Mouse (Mus musculus): Measurements from ENCODE around the gene Dip2b. TPM values are rescaled to one million over a fixed set of nuclear protein-coding genes. Genes with fewer than 3 reads are reported as not detected.

Dip2b gene
- total and polyA plus RNA-seq, 3 experiments = 13.9 to 68.9 (median 15.4) TPM

DNA sequence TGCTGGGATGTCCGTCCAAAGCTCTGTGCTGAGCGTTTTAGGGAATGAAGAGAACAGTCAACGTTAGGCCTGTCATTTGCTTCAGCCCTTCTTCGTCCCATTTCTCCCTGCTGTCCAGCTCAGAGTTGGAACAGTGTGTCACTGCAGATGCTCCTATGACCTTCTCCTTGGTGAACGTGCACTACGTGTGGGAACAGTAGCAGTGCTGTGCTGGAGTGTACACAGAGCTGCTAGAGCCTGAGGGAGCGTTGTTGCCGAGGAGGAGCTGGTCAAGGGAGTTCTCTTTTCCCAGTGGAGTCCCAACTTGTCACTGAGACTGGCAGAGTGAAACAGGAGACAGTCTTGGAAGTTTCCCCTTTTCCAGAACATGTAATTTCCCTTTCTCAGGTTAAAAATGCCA, 43.6 kb downstream of the Dip2b start:
- H3K9me3 ChIP-seq (replicated peaks; ENCODE audit: insufficient read depth, low read length) = no peaks in the 10 kb centered on the region
- H3K4me1 ChIP-seq (ENCODE audit: control insufficient read depth in 1 of 2, insufficient read depth in 2 of 2, low read length in 2 of 2) = peaks cover 5 to 16% of the 10 kb centered on the region in 2 experiments
- peaks cover 3% of the 10 kb centered on the region for H3K79me2 ChIP-seq (ENCODE audit: control insufficient read depth, insufficient read depth, low read length, poor library complexity)
- peaks cover 0 to 15% of the 10 kb centered on the region in 2 experiments; a peak in 2 of 4 replicates for H3K36me3 ChIP-seq (ENCODE audit: control insufficient read depth in 1 of 2, insufficient read depth in 2 of 2, low read length in 2 of 2)
- H3K27me3 ChIP-seq (ENCODE audit: control insufficient read depth in 1 of 2, insufficient read depth in 2 of 2, low read length in 2 of 2) = no peaks in the 10 kb centered on the region
- DNase-seq (ENCODE audit: low read depth, low spot score) = no peak
- H3K9ac ChIP-seq (ENCODE audit: control insufficient read depth, low read depth, low read length, poor library complexity, severe bottlenecking) = no peak overlapping the region
- H3K27ac ChIP-seq (ENCODE audit: control insufficient read depth, low read depth, low read length) = no peak overlapping the region
- H3K4me3 ChIP-seq (ENCODE audit: control insufficient read depth in 1 of 2, insufficient read depth in 1 of 2, low read depth in 2 of 2, low read length in 2 of 2) = no peak overlapping the region
- no peak for TF ChIP-seq E2F4 (IDR thresholded peaks at IDR 0.05; ENCODE audit: borderline replicate concordance, low read depth, low read length)
- TF ChIP-seq TAL1 (IDR thresholded peaks at IDR 0.05; ENCODE audit: low read length) = no peak
- TF ChIP-seq RAD21 (IDR thresholded peaks at IDR 0.05; ENCODE audit: low read depth, low read length) = no peak
- no peak for TF ChIP-seq CTCF (IDR thresholded peaks at IDR 0.05 in 2 of 3, conservative IDR thresholded peaks at IDR 0.05 in 1 of 3; ENCODE audit: control insufficient read depth in 1 of 3, insufficient read depth in 1 of 3, low read depth in 2 of 3, low read length in 3 of 3, poor library complexity in 1 of 3, severe bottlenecking in 1 of 3)
- no peak for TF ChIP-seq EP300 (IDR thresholded peaks at IDR 0.05; ENCODE audit: low read depth in 1 of 2, low read length in 2 of 2)
- no peak for TF ChIP-seq MAZ (IDR thresholded peaks at IDR 0.05; ENCODE audit: low read depth, low read length)
- no peak for TF ChIP-seq ETS1 (IDR thresholded peaks at IDR 0.05; ENCODE audit: low read depth, low read length)
- no peak for TF ChIP-seq USF2 (IDR thresholded peaks at IDR 0.05; ENCODE audit: borderline replicate concordance in 1 of 2, insufficient read depth in 1 of 2, low read depth in 1 of 2, low read length in 2 of 2)
- no peak for TF ChIP-seq POLR2AphosphoS2 (IDR thresholded peaks at IDR 0.05; ENCODE audit: low read length)
- no peak for TF ChIP-seq SIN3A (IDR thresholded peaks at IDR 0.05; ENCODE audit: low read length)
- no peak for TF ChIP-seq KAT2A (conservative IDR thresholded peaks at IDR 0.05; ENCODE audit: low read depth, low read length)
- TF ChIP-seq MAX (IDR thresholded peaks at IDR 0.05; ENCODE audit: low read length) = no peak
- TF ChIP-seq TBP (IDR thresholded peaks at IDR 0.05; ENCODE audit: low read depth, low read length) = no peak
- TF ChIP-seq ZKSCAN1 (IDR thresholded peaks at IDR 0.05; ENCODE audit: low read depth, low read length) = no peak
- no peak for TF ChIP-seq USF1 (IDR thresholded peaks at IDR 0.05; ENCODE audit: low read depth, low read length)
- TF ChIP-seq RCOR1 (IDR thresholded peaks at IDR 0.05; ENCODE audit: low read depth, low read length) = no peak

DNA sequence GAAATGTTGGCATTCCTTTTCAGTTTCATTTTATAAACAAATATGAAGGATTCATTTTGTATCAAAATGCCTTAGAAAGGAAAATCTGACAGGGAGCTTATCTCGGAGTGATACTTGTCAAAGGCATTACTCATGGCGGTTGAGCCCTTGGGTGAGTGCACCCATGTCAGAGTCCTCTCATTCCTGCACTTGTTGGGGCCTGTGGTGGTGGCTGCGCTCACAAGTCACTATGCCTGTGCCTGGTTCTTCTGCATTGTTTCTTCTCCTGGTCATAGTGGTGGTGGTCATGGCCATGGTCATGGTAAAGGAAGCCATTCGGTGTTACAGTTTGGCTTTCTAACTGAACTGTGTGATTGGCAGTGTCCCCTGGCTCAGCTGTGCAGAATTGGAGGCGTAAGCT, 44.3 kb downstream of the Dip2b start:
- Histone ChIP-seq H3K27me3 (ENCODE audit: control insufficient read depth in 1 of 2, insufficient read depth in 2 of 2, low read length in 2 of 2) (no peaks in the 10 kb centered on the region), H3K79me2 (ENCODE audit: control insufficient read depth, insufficient read depth, low read length, poor library complexity) (peaks cover 3% of the 10 kb centered on the region), H3K36me3 (ENCODE audit: control insufficient read depth in 1 of 2, insufficient read depth in 2 of 2, low read length in 2 of 2) (peaks cover 0 to 15% of the 10 kb centered on the region in 2 experiments; a peak in 2 of 4 replicates), H3K4me3 (ENCODE audit: control insufficient read depth in 1 of 2, insufficient read depth in 1 of 2, low read depth in 2 of 2, low read length in 2 of 2) (no peak overlapping the region), H3K4me1 (ENCODE audit: control insufficient read depth in 1 of 2, insufficient read depth in 2 of 2, low read length in 2 of 2) (peaks cover 5 to 16% of the 10 kb centered on the region in 2 experiments), H3K27ac (ENCODE audit: control insufficient read depth, low read depth, low read length) (no peak overlapping the region), H3K9me3 (replicated peaks; ENCODE audit: insufficient read depth, low read length) (no peaks in the 10 kb centered on the region), H3K9ac (ENCODE audit: control insufficient read depth, low read depth, low read length, poor library complexity, severe bottlenecking) (no peak overlapping the region)
- no peak for TF ChIP-seq BHLHE40 (IDR thresholded peaks at IDR 0.05; ENCODE audit: borderline replicate concordance, low read depth, low read length)
- TF ChIP-seq RAD21 (IDR thresholded peaks at IDR 0.05; ENCODE audit: low read depth, low read length) = no peak
- no peak for TF ChIP-seq MAFK (IDR thresholded peaks at IDR 0.05; ENCODE audit: borderline replicate concordance, low read depth, low read length)
- TF ChIP-seq EP300 (IDR thresholded peaks at IDR 0.05; ENCODE audit: low read depth in 1 of 2, low read length in 2 of 2) = no peak
- TF ChIP-seq GABPA (IDR thresholded peaks at IDR 0.05; ENCODE audit: low read depth, low read length) = no peak
- no peak for TF ChIP-seq USF2 (IDR thresholded peaks at IDR 0.05; ENCODE audit: borderline replicate concordance in 1 of 2, insufficient read depth in 1 of 2, low read depth in 1 of 2, low read length in 2 of 2)
- TF ChIP-seq MEF2A (IDR thresholded peaks at IDR 0.05; ENCODE audit: extremely low read depth, insufficient replicate concordance, low read depth, low read length, poor library complexity, severe bottlenecking) = no peak
- no peak for TF ChIP-seq GATA1 (IDR thresholded peaks at IDR 0.05; ENCODE audit: low read depth, low read length)
- no peak for TF ChIP-seq MXI1 (IDR thresholded peaks at IDR 0.05; ENCODE audit: low read depth, low read length)
- no peak for TF ChIP-seq TCF12 (IDR thresholded peaks at IDR 0.05; ENCODE audit: low read depth, low read length)
- no peak for TF ChIP-seq TBP (IDR thresholded peaks at IDR 0.05; ENCODE audit: low read depth, low read length)
- no peak for TF ChIP-seq TAL1 (IDR thresholded peaks at IDR 0.05; ENCODE audit: low read length)
- TF ChIP-seq MAX (IDR thresholded peaks at IDR 0.05; ENCODE audit: low read length) = no peak
- TF ChIP-seq MYB (IDR thresholded peaks at IDR 0.05; ENCODE audit: low read depth, low read length) = no peak
- no peak for TF ChIP-seq NRF1 (IDR thresholded peaks at IDR 0.05; ENCODE audit: insufficient read depth, low read depth, low read length, poor library complexity, severe bottlenecking)
- no peak for TF ChIP-seq POLR2A (IDR thresholded peaks at IDR 0.05; ENCODE audit: control insufficient read depth in 1 of 2, insufficient read depth in 1 of 2, low read depth in 1 of 2, low read length in 2 of 2, poor library complexity in 1 of 2)
- TF ChIP-seq KAT2A (conservative IDR thresholded peaks at IDR 0.05; ENCODE audit: low read depth, low read length) = no peak
- TF ChIP-seq ZMIZ1 (IDR thresholded peaks at IDR 0.05; ENCODE audit: low read depth, low read length) = no peak
- DNase-seq (ENCODE audit: low read depth, low spot score) = no peak
